Mouse (Mus musculus): ENCODE measurements around the gene Lrrc20. TPM values are rescaled to one million over a fixed set of nuclear protein-coding genes. Genes with fewer than 3 reads are reported as not detected.

Lrrc20 gene
- polyA plus RNA-seq, 1 experiment from 2014 or later: 11.7 TPM

- Histone ChIP-seq H3K9ac (no peak overlapping the region), H3K4me3 (no peak overlapping the region), H3K27ac (no peak overlapping the region), H3K36me3 (no peaks in the 10 kb centered on the region), H3K4me1 (peaks cover 6% of the 10 kb centered on the region; the same call in 1 of the 2 replicates), H3K9me3 (no peaks in the 10 kb centered on the region), H3K27me3 (no peaks in the 10 kb centered on the region), H3K4me2 (replicated peaks) (no peak overlapping the region)
- ATAC-seq (ENCODE audit: low FRiP score, low read depth): no peak
- 75% methylated on average over 6 of the region's 6 CpGs for WGBS
These were observed 45.1 kb downstream of the Lrrc20 start for GRCm38 (mm10) chr10:61520714-61521113.

GRCm38 (mm10) chr10:61530936-61531335, 55.3 kb downstream of the Lrrc20 start:
- H3K4me3 ChIP-seq: no peak overlapping the region
- no peak overlapping the region for H3K4me2 ChIP-seq (replicated peaks)

GRCm38 (mm10) chr10:61533285-61533684, 57.7 kb downstream of the Lrrc20 start:
- Histone ChIP-seq H3K27ac (no peak overlapping the region), H3K27me3 (no peaks in the 10 kb centered on the region), H3K9me3 (no peaks in the 10 kb centered on the region), H3K4me2 (replicated peaks) (no peak overlapping the region), H3K36me3 (peaks cover 8% of the 10 kb centered on the region), H3K4me3 (no peak overlapping the region), H3K4me1 (peaks cover 46% of the 10 kb centered on the region), H3K9ac (no peak overlapping the region)
- no peak for ATAC-seq (ENCODE audit: low FRiP score, low read depth)
- WGBS: 74% methylated on average over 7 of the region's 7 CpGs

More at GRCm38 (mm10) chr10:61530936-61531335, 55.3 kb downstream of the Lrrc20 start:
- Histone ChIP-seq H3K9ac (no peak overlapping the region), H3K9me3 (no peaks in the 10 kb centered on the region), H3K27ac (no peak overlapping the region), H3K4me1 (peaks cover 27% of the 10 kb centered on the region), H3K27me3 (no peaks in the 10 kb centered on the region), H3K36me3 (peaks cover 22% of the 10 kb centered on the region)
- 87% methylated on average over 3 of the region's 3 CpGs for WGBS
- no peak for ATAC-seq (ENCODE audit: low FRiP score, low read depth)

GRCm38 (mm10) chr10:61534371-61535101, 58.9 kb downstream of the Lrrc20 start:
- Histone ChIP-seq H3K27ac (peak overlapping the region; percentile 58; the same call in 1 of the 2 replicates), H3K9ac (no peak overlapping the region), H3K4me3 (no peak overlapping the region), H3K4me2 (replicated peaks) (no peak overlapping the region), H3K9me3 (no peaks in the 10 kb centered on the region), H3K36me3 (peaks cover 3% of the 10 kb centered on the region; the same call in 1 of the 2 replicates), H3K27me3 (no peaks in the 10 kb centered on the region), H3K4me1 (peaks cover 54% of the 10 kb centered on the region)
- peak; percentile 60 for ATAC-seq (ENCODE audit: low FRiP score, low read depth)
- WGBS: 71% methylated on average over 3 of the region's 3 CpGs

GRCm38 (mm10) chr10:61535441-61535840, 59.8 kb downstream of the Lrrc20 start:
- Histone ChIP-seq H3K4me1 (peaks cover 54% of the 10 kb centered on the region), H3K27ac (peak overlapping the region; percentile 61; the same call in 1 of the 2 replicates), H3K4me3 (no peak overlapping the region), H3K9me3 (no peaks in the 10 kb centered on the region), H3K36me3 (no peaks in the 10 kb centered on the region), H3K9ac (no peak overlapping the region), H3K4me2 (replicated peaks) (no peak overlapping the region), H3K27me3 (no peaks in the 10 kb centered on the region)
- ATAC-seq (ENCODE audit: low FRiP score, low read depth): no peak
- WGBS: 83% methylated on average over 4 of the region's 4 CpGs

- Histone ChIP-seq H3K9me3 (no peaks in the 10 kb centered on the region), H3K9ac (peak overlapping the region; percentile 5; the same call in 1 of the 2 replicates), H3K27ac (peak overlapping the region; percentile 61; the same call in 1 of the 2 replicates), H3K4me2 (replicated peaks) (no peak overlapping the region; the same call in 1 of the 2 replicates), H3K4me1 (peaks cover 54% of the 10 kb centered on the region), H3K27me3 (no peaks in the 10 kb centered on the region), H3K4me3 (no peak overlapping the region), H3K36me3 (no peaks in the 10 kb centered on the region)
- WGBS: 42% methylated on average over 20 of the region's 20 CpGs
- ATAC-seq (ENCODE audit: low FRiP score, low read depth): peak; percentile 67
These were observed 60.8 kb downstream of the Lrrc20 start for GRCm38 (mm10) chr10:61536130-61537035.

GRCm38 (mm10) chr10:61537036-61537380, 61.4 kb downstream of the Lrrc20 start:
- no peak overlapping the region for H3K4me2 ChIP-seq (replicated peaks)
- 82% methylated on average over 5 of the region's 5 CpGs for WGBS
- no peak overlapping the region for H3K27ac ChIP-seq
- ATAC-seq (ENCODE audit: low FRiP score, low read depth): no peak
- H3K27me3 ChIP-seq: no peaks in the 10 kb centered on the region
- peaks cover 58% of the 10 kb centered on the region for H3K4me1 ChIP-seq
- H3K36me3 ChIP-seq: no peaks in the 10 kb centered on the region
- no peak overlapping the region for H3K4me3 ChIP-seq
- 0 out of 2 replicates have a peak overlapping the region, but pooled peaks have one; percentile 5 for H3K9ac ChIP-seq
- H3K9me3 ChIP-seq: no peaks in the 10 kb centered on the region

- WGBS: 35% methylated on average over 4 of the region's 4 CpGs
- no peak for ATAC-seq (ENCODE audit: low FRiP score, low read depth)
- Histone ChIP-seq H3K9me3 (no peaks in the 10 kb centered on the region), H3K9ac (no peak overlapping the region), H3K27ac (no peak overlapping the region), H3K4me1 (peaks cover 60% of the 10 kb centered on the region), H3K4me3 (no peak overlapping the region), H3K4me2 (replicated peaks) (no peak overlapping the region), H3K27me3 (no peaks in the 10 kb centered on the region), H3K36me3 (no peaks in the 10 kb centered on the region)
These were observed 62.8 kb downstream of the Lrrc20 start for GRCm38 (mm10) chr10:61538446-61538845.

- no peak for ATAC-seq (ENCODE audit: low FRiP score, low read depth)
- H3K27me3 ChIP-seq: no peaks in the 10 kb centered on the region
These were observed 68.7 kb downstream of the Lrrc20 start for GRCm38 (mm10) chr10:61544127-61544862.

GRCm38 (mm10) chr10:61544863-61545240, 69.3 kb downstream of the Lrrc20 start:
- Histone ChIP-seq H3K27ac (no peak overlapping the region), H3K4me2 (replicated peaks) (no peak overlapping the region), H3K4me3 (no peak overlapping the region), H3K9ac (no peak overlapping the region), H3K36me3 (no peaks in the 10 kb centered on the region), H3K27me3 (no peaks in the 10 kb centered on the region), H3K4me1 (peaks cover 24% of the 10 kb centered on the region), H3K9me3 (no peaks in the 10 kb centered on the region)
- ATAC-seq (ENCODE audit: low FRiP score, low read depth): no peak
- WGBS: 61% methylated on average over 9 of the region's 9 CpGs

More at GRCm38 (mm10) chr10:61544127-61544862, 68.7 kb downstream of the Lrrc20 start:
- no peak overlapping the region for H3K27ac ChIP-seq
- no peak overlapping the region for H3K4me3 ChIP-seq
- peaks cover 24% of the 10 kb centered on the region for H3K4me1 ChIP-seq
- no peaks in the 10 kb centered on the region for H3K36me3 ChIP-seq
- 55% methylated on average over 12 of the region's 12 CpGs for WGBS
- no peak overlapping the region for H3K4me2 ChIP-seq (replicated peaks)
- H3K9ac ChIP-seq: no peak overlapping the region
- H3K9me3 ChIP-seq: no peaks in the 10 kb centered on the region

GRCm38 (mm10) chr10:61550106-61550505, 74.5 kb downstream of the Lrrc20 start:
- H3K27me3 ChIP-seq: no peaks in the 10 kb centered on the region
- no peak for ATAC-seq (ENCODE audit: low FRiP score, low read depth)
- H3K4me3 ChIP-seq: no peak overlapping the region
- no peak overlapping the region for H3K27ac ChIP-seq
- WGBS: 82% methylated on average over 8 of the region's 8 CpGs
- H3K9ac ChIP-seq: no peak overlapping the region
- peaks cover 2% of the 10 kb centered on the region; the same call in 1 of the 2 replicates for H3K36me3 ChIP-seq
- no peaks in the 10 kb centered on the region for H3K9me3 ChIP-seq
- no peak overlapping the region for H3K4me2 ChIP-seq (replicated peaks)
- peaks cover 2% of the 10 kb centered on the region; the same call in 1 of the 2 replicates for H3K4me1 ChIP-seq
